Mouse (Mus musculus) frontal cortex, postnatal 14 days (tissue): ENCODE results near the gene Gtf2h1.
A peak's percentile ranks its signal among the peaks of the same experiment; 100 is the strongest.
"Not testable (repeated sequence)": the region's sequence is repeated elsewhere in the genome, so short reads cannot be mapped to it uniquely, and the experiment has no call there.

ENCODE experiments used
- DNase-seq, 2 experiments: peaks; one replicate each; pipeline ENCODE4 v3.0.0; 2022; ENCODE audit warnings: low spot score in 2 of 2

Gtf2h1 gene

GRCm38 (mm10) chr7:46795287-46796205 is at the start of gene Gtf2h1, which contains the start of gene Hps5:
Gene Gtf2h1, plus strand, starts transcription at chr7:46796103.
Gene Hps5, minus strand, starts transcription at chr7:46796064.
- peak; percentile 93 to 96 for DNase-seq

- no peak for DNase-seq
These were observed 49.5 kb upstream of the Gtf2h1 start for GRCm38 (mm10) chr7:46746381-46746780.

GRCm38 (mm10) chr7:46748459-46748858 is 47.4 kb upstream of the Gtf2h1 start:
- no peak for DNase-seq

- DNase-seq = no peak
These were observed 44.4 kb upstream of the Gtf2h1 start, which contains the start of gene Saa2 for GRCm38 (mm10) chr7:46751490-46751889. Gene Saa2, plus strand, starts transcription at chr7:46751790.

GRCm38 (mm10) chr7:46761049-46761795 is 34.7 kb upstream of the Gtf2h1 start:
- DNase-seq = no peak

GRCm38 (mm10) chr7:46762601-46763000 is 33.3 kb upstream of the Gtf2h1 start:
- no peak for DNase-seq

- no peak for DNase-seq
These were observed 31.2 kb upstream of the Gtf2h1 start for GRCm38 (mm10) chr7:46764672-46765071.

- no peak for DNase-seq
These were observed 28.5 kb upstream of the Gtf2h1 start for GRCm38 (mm10) chr7:46767371-46767770.

- DNase-seq = no peak
These were observed 27.5 kb upstream of the Gtf2h1 start for GRCm38 (mm10) chr7:46768451-46768850.

GRCm38 (mm10) chr7:46770706-46771105 is 25.2 kb upstream of the Gtf2h1 start:
- peak in 1 of 2 experiments; percentile 42 for DNase-seq

- DNase-seq = no peak
These were observed 6.6 kb upstream of the Gtf2h1 start for GRCm38 (mm10) chr7:46789177-46789849.

GRCm38 (mm10) chr7:46793871-46794270 is 2.0 kb upstream of the Gtf2h1 start:
- no peak for DNase-seq

- peak in 1 of 2 experiments; percentile 10 for DNase-seq
These were observed 340 bp downstream of the Gtf2h1 start for GRCm38 (mm10) chr7:46796206-46796679.

- DNase-seq = no peak
These were observed 876 bp downstream of the Gtf2h1 start for GRCm38 (mm10) chr7:46796779-46797178.

- DNase-seq = no peak
These were observed 14.4 kb downstream of the Gtf2h1 start for GRCm38 (mm10) chr7:46810325-46810724.

GRCm38 (mm10) chr7:46814012-46814411 is 18.1 kb downstream of the Gtf2h1 start:
- no peak for DNase-seq

- not testable (repeated sequence) for DNase-seq
These were observed 25.2 kb downstream of the Gtf2h1 start for GRCm38 (mm10) chr7:46820876-46821632.

- DNase-seq = no peak
These were observed 31.3 kb downstream of the Gtf2h1 start for GRCm38 (mm10) chr7:46827046-46827802.

GRCm38 (mm10) chr7:46827803-46828184 is 31.9 kb downstream of the Gtf2h1 start:
- DNase-seq = no peak

GRCm38 (mm10) chr7:46829911-46830310 is 34.0 kb downstream of the Gtf2h1 start:
- no peak for DNase-seq
